Mouse (Mus musculus): ENCODE results near the gene Tomm34. TPM values are rescaled to one million over a fixed set of nuclear protein-coding genes. Genes with fewer than 3 reads are reported as not detected.
"Not testable (repeated sequence)": the region's sequence is repeated elsewhere in the genome, so short reads cannot be mapped to it uniquely, and the experiment has no call there.

Tomm34 gene
- polyA plus RNA-seq, 1 experiment from 2014 or later = 19.1 TPM

GRCm38 (mm10) chr2:164075088-164075487 lies 4.1 kb upstream of the Tomm34 start:
- Histone ChIP-seq H3K4me2 (peak overlapping the region; percentile 93), H3K4me1 (replicated peaks) (peaks cover 55% of the 10 kb centered on the region), H3K9ac (peak overlapping the region; percentile 84), H3K9me3 (replicated peaks) (no peaks in the 10 kb centered on the region), H3K36me3 (replicated peaks) (peaks cover 8% of the 10 kb centered on the region), H3K4me3 (replicated peaks) (peak overlapping the region; percentile 98), H3K27me3 (no peaks in the 10 kb centered on the region), H3K27ac (replicated peaks) (peak overlapping the region; percentile 83)
- 12% methylated on average over 5 of the region's 5 CpGs for WGBS (ENCODE audit: insufficient replicate concordance)
- no peak for ATAC-seq (ENCODE audit: insufficient read depth)

- peak; percentile 78 for ATAC-seq (ENCODE audit: insufficient read depth)
- Histone ChIP-seq H3K9ac (peak overlapping the region; percentile 84), H3K9me3 (replicated peaks) (no peaks in the 10 kb centered on the region), H3K27me3 (no peaks in the 10 kb centered on the region), H3K4me3 (replicated peaks) (peak overlapping the region; percentile 98), H3K4me2 (peak overlapping the region; percentile 93), H3K36me3 (replicated peaks) (no peaks in the 10 kb centered on the region), H3K4me1 (replicated peaks) (peaks cover 58% of the 10 kb centered on the region), H3K27ac (replicated peaks) (peak overlapping the region; percentile 83)
- under 1% methylated on average over 48 of the region's 48 CpGs for WGBS (ENCODE audit: insufficient replicate concordance)
Observed at GRCm38 (mm10) chr2:164073918-164074578, 3.1 kb upstream of the Tomm34 start.

GRCm38 (mm10) chr2:164073120-164073519 lies 2.2 kb upstream of the Tomm34 start:
- Histone ChIP-seq H3K4me2 (no peak overlapping the region), H3K27me3 (no peaks in the 10 kb centered on the region), H3K9me3 (replicated peaks) (no peaks in the 10 kb centered on the region), H3K4me1 (replicated peaks) (peaks cover 57% of the 10 kb centered on the region), H3K4me3 (replicated peaks) (no peak overlapping the region), H3K9ac (no peak overlapping the region), H3K27ac (replicated peaks) (no peak overlapping the region), H3K36me3 (replicated peaks) (no peaks in the 10 kb centered on the region)
- 73% methylated on average over 7 of the region's 7 CpGs for WGBS (ENCODE audit: insufficient replicate concordance)
- no peak for ATAC-seq (ENCODE audit: insufficient read depth)

GRCm38 (mm10) chr2:164072109-164072508 lies 1.1 kb upstream of the Tomm34 start:
- Histone ChIP-seq H3K4me1 (replicated peaks) (peaks cover 54% of the 10 kb centered on the region), H3K27ac (replicated peaks) (no peak overlapping the region), H3K27me3 (no peaks in the 10 kb centered on the region), H3K4me3 (replicated peaks) (no peak overlapping the region), H3K36me3 (replicated peaks) (0 out of 2 replicates have a peak, but pooled peaks cover under 1% of the 10 kb centered on the region), H3K4me2 (no peak overlapping the region), H3K9me3 (replicated peaks) (no peaks in the 10 kb centered on the region), H3K9ac (no peak overlapping the region)
- 84% methylated on average over 2 of the region's 2 CpGs for WGBS (ENCODE audit: insufficient replicate concordance)
- no peak for ATAC-seq (ENCODE audit: insufficient read depth)

- H3K9me3 ChIP-seq (replicated peaks); ATAC-seq (ENCODE audit: insufficient read depth); H3K27me3 ChIP-seq; H3K36me3 ChIP-seq (replicated peaks): not testable (repeated sequence)
- peak overlapping the region; percentile 89 for H3K4me2 ChIP-seq
- peaks cover 50% of the 10 kb centered on the region for H3K4me1 ChIP-seq (replicated peaks)
- WGBS (ENCODE audit: insufficient replicate concordance) = 70% methylated on average over 11 of the region's 11 CpGs
- peak overlapping the region; percentile 78 for H3K9ac ChIP-seq
- H3K27ac ChIP-seq (replicated peaks) = peak overlapping the region; percentile 69
- H3K4me3 ChIP-seq (replicated peaks) = peak overlapping the region; percentile 92
Observed at GRCm38 (mm10) chr2:164071437-164071820, 460 bp upstream of the Tomm34 start.

GRCm38 (mm10) chr2:164070142-164070764 lies 716 bp downstream of the Tomm34 start, which contains the start of gene Stk4:
Gene Stk4, plus strand, starts transcription at chr2:164070322.
- peaks cover 40% of the 10 kb centered on the region for H3K4me1 ChIP-seq (replicated peaks)
- H3K4me2 ChIP-seq = peak within 1 kb of the TSS; percentile 89
- H3K36me3 ChIP-seq (replicated peaks) = peaks cover 17% of the 10 kb centered on the region
- H3K9me3 ChIP-seq (replicated peaks) = no peaks in the 10 kb centered on the region
- peak within 1 kb of the TSS; percentile 92 for H3K4me3 ChIP-seq (replicated peaks)
- peak within 1 kb of the TSS; percentile 69 for H3K27ac ChIP-seq (replicated peaks)
- peak within 1 kb of the TSS; percentile 78 for H3K9ac ChIP-seq
- peak; percentile 1; the same call in 1 of the 2 replicates for ATAC-seq (ENCODE audit: insufficient read depth)
- WGBS (ENCODE audit: insufficient replicate concordance) = under 1% methylated on average over 45 of the region's 45 CpGs
- H3K27me3 ChIP-seq = no peaks in the 10 kb centered on the region

GRCm38 (mm10) chr2:164059634-164060235 lies 11.2 kb downstream of the Tomm34 start:
- Histone ChIP-seq H3K4me2 (no peak overlapping the region), H3K4me1 (replicated peaks) (no peaks in the 10 kb centered on the region), H3K27ac (replicated peaks) (no peak overlapping the region), H3K9ac (no peak overlapping the region), H3K9me3 (replicated peaks) (no peaks in the 10 kb centered on the region), H3K27me3 (no peaks in the 10 kb centered on the region), H3K4me3 (replicated peaks) (no peak overlapping the region), H3K36me3 (replicated peaks) (peaks cover 85% of the 10 kb centered on the region)
- WGBS (ENCODE audit: insufficient replicate concordance) = 84% methylated on average over 8 of the region's 8 CpGs
- ATAC-seq (ENCODE audit: insufficient read depth) = no peak

GRCm38 (mm10) chr2:164054671-164055070 lies 16.3 kb downstream of the Tomm34 start:
- H3K4me3 ChIP-seq (replicated peaks) = no peak overlapping the region
- H3K4me2 ChIP-seq = no peak overlapping the region
- no peaks in the 10 kb centered on the region for H3K9me3 ChIP-seq (replicated peaks)
- H3K9ac ChIP-seq = no peak overlapping the region
- H3K27ac ChIP-seq (replicated peaks) = no peak overlapping the region
- H3K4me1 ChIP-seq (replicated peaks) = no peaks in the 10 kb centered on the region
- ATAC-seq (ENCODE audit: insufficient read depth) = no peak
- H3K36me3 ChIP-seq (replicated peaks) = peaks cover 70% of the 10 kb centered on the region
- no peaks in the 10 kb centered on the region for H3K27me3 ChIP-seq
- 85% methylated on average over 8 of the region's 8 CpGs for WGBS (ENCODE audit: insufficient replicate concordance)

- 78% methylated on average over 8 of the region's 8 CpGs for WGBS (ENCODE audit: insufficient replicate concordance)
- Histone ChIP-seq H3K27ac (replicated peaks) (no peak overlapping the region), H3K27me3 (no peaks in the 10 kb centered on the region), H3K9ac (no peak overlapping the region), H3K4me3 (replicated peaks) (no peak overlapping the region), H3K9me3 (replicated peaks) (no peaks in the 10 kb centered on the region), H3K4me1 (replicated peaks) (no peaks in the 10 kb centered on the region), H3K36me3 (replicated peaks) (peaks cover 61% of the 10 kb centered on the region), H3K4me2 (no peak overlapping the region)
- no peak for ATAC-seq (ENCODE audit: insufficient read depth)
Observed at GRCm38 (mm10) chr2:164053767-164054166, 17.2 kb downstream of the Tomm34 start.

- H3K4me3 ChIP-seq (replicated peaks) = peak overlapping the region; percentile 35
- 1% methylated on average over 15 of the region's 16 CpGs for WGBS (ENCODE audit: insufficient replicate concordance)
- peak; percentile 70 for ATAC-seq (ENCODE audit: insufficient read depth)
Observed at GRCm38 (mm10) chr2:164047197-164047690, 23.7 kb downstream of the Tomm34 start.

GRCm38 (mm10) chr2:164041523-164041922 lies 29.4 kb downstream of the Tomm34 start:
- 65% methylated on average over 2 of the region's 2 CpGs for WGBS (ENCODE audit: insufficient replicate concordance)

More at GRCm38 (mm10) chr2:164047197-164047690, 23.7 kb downstream of the Tomm34 start:
- Histone ChIP-seq H3K27me3 (no peaks in the 10 kb centered on the region), H3K4me1 (replicated peaks) (peaks cover 7% of the 10 kb centered on the region), H3K9ac (no peak overlapping the region), H3K36me3 (replicated peaks) (peaks cover 7% of the 10 kb centered on the region), H3K4me2 (peak overlapping the region; percentile 59), H3K27ac (replicated peaks) (no peak overlapping the region), H3K9me3 (replicated peaks) (no peaks in the 10 kb centered on the region)

More at GRCm38 (mm10) chr2:164041523-164041922, 29.4 kb downstream of the Tomm34 start:
- Histone ChIP-seq H3K36me3 (replicated peaks) (no peaks in the 10 kb centered on the region), H3K27ac (replicated peaks) (no peak overlapping the region; the same call in 1 of the 2 replicates), H3K9me3 (replicated peaks) (no peaks in the 10 kb centered on the region), H3K4me3 (replicated peaks) (no peak overlapping the region), H3K4me1 (replicated peaks) (no peaks in the 10 kb centered on the region), H3K9ac (no peak overlapping the region), H3K4me2 (no peak overlapping the region), H3K27me3 (no peaks in the 10 kb centered on the region)
- ATAC-seq (ENCODE audit: insufficient read depth) = no peak
